Mouse (Mus musculus) liver, embryonic 11.5 days (tissue): ENCODE results near the gene Rbm38. TPM values are rescaled to one million over a fixed set of nuclear protein-coding genes. Genes with fewer than 3 reads are reported as not detected.

Experiments
- ATAC-seq: fragments of 200-750 bp; cut with Nextera tagmentation; replicated peaks from 2 replicates; pipeline ENCODE4 v1.8.0; 2017; ENCODE audit warnings: moderate number of reproducible peaks, mild to moderate bottlenecking, moderate TSS enrichment, moderate library complexity; ENCODE audit not compliant: low FRiP score
- DNase-seq: peaks from one replicate; pipeline ENCODE4 v3.0.0-alpha.2; 2017; ENCODE audit warnings: low spot score
- H3K27ac ChIP-seq: fragments of 300-500 bp; sonication (generic); 2 replicates; pipeline ENCODE4 v1.5.1; 2014; ENCODE audit warnings: mild to moderate bottlenecking, low read depth, low read length, control low read depth
- H3K27me3 ChIP-seq: fragments of 300-500 bp; sonication (generic); replicated peaks from 2 replicates; pipeline ENCODE4 v1.6.1; 2014; ENCODE audit warnings: low read length, mixed read lengths; ENCODE audit not compliant: control insufficient read depth, insufficient read depth
- H3K36me3 ChIP-seq: fragments of 300-500 bp; sonication (generic); 2 replicates; pipeline ENCODE4 v1.6.1; 2014; ENCODE audit warnings: mild to moderate bottlenecking, low read length, moderate library complexity, mixed read lengths; ENCODE audit not compliant: control insufficient read depth, insufficient read depth
- H3K4me1 ChIP-seq: fragments of 300-500 bp; sonication (generic); replicated peaks from 2 replicates; pipeline ENCODE4 v1.6.1; 2014; ENCODE audit warnings: low read length, mixed read lengths; ENCODE audit not compliant: control insufficient read depth, insufficient read depth
- H3K4me2 ChIP-seq: fragments of 300-500 bp; sonication (generic); 2 replicates; pipeline ENCODE4 v1.6.1; 2014; ENCODE audit warnings: mild to moderate bottlenecking, control low read depth, moderate library complexity
- H3K4me3 ChIP-seq: fragments of 300-500 bp; sonication (generic); 2 replicates; pipeline ENCODE4 v1.5.1; 2014; ENCODE audit warnings: low read depth, low read length, control low read depth
- H3K9ac ChIP-seq: fragments of 300-500 bp; sonication (generic); 2 replicates; pipeline ENCODE4 v1.6.1; 2014; ENCODE audit warnings: low read depth, low read length, control low read depth
- H3K9me3 ChIP-seq: fragments of 300-500 bp; sonication (generic); 2 replicates; pipeline ENCODE4 v1.6.1; 2016; ENCODE audit warnings: low read length, inconsistent platforms, mixed read lengths; ENCODE audit not compliant: control insufficient read depth
- WGBS: fragments of 180-500 bp; shearing (Covaris S2); extraction: QIAGEN DNeasy Blood & Tissue Kit; methylation state at CpG from one replicate; pipeline ENCODE4 v1.1.7; 2014; 5-methylcytosine and 5-hydroxymethylcytosine counted together
- polyA plus RNA-seq: library from polyadenylated mRNA; unstranded; fragments of >200 nt; fragmentation: Nextera tagmentation; extraction: Ambion mirVana; gene quantifications from 2 replicates; pipeline ENCODE4 v1.2.1, GENCODE M21; 2014

The Rbm38 gene
- polyA plus RNA-seq, 1 experiment from 2014 or later = 209 TPM

- Histone ChIP-seq H3K36me3 (peaks cover 26% of the 10 kb centered on the region), H3K9me3 (no peaks in the 10 kb centered on the region), H3K4me1 (peaks cover 4% of the 10 kb centered on the region), H3K4me3 (peak overlapping the region; percentile 92), H3K4me2 (peak overlapping the region; percentile 62), H3K9ac (peak overlapping the region; percentile 94), H3K27ac (peak overlapping the region; percentile 94; the same call in 1 of the 2 replicates), H3K27me3 (no peaks in the 10 kb centered on the region)
- WGBS = 19% methylated on average over 8 of the region's 8 CpGs
- DNase-seq (no peak), ATAC-seq (no peak)
These were observed 19.4 kb upstream of the Rbm38 start for GRCm38 (mm10) chr2:173000921-173001320.

GRCm38 (mm10) chr2:173003737-173004136 is 16.6 kb upstream of the Rbm38 start:
- H3K4me1 ChIP-seq = peaks cover 4% of the 10 kb centered on the region
- WGBS = 94% methylated on average over 8 of the region's 8 CpGs
- H3K4me2 ChIP-seq = no peak overlapping the region
- H3K9me3 ChIP-seq = no peaks in the 10 kb centered on the region
- H3K4me3 ChIP-seq = no peak overlapping the region
- no peaks in the 10 kb centered on the region for H3K27me3 ChIP-seq
- ATAC-seq = no peak
- no peak overlapping the region for H3K9ac ChIP-seq
- DNase-seq = no peak
- no peak overlapping the region for H3K27ac ChIP-seq
- peaks cover 48% of the 10 kb centered on the region for H3K36me3 ChIP-seq

DNA sequence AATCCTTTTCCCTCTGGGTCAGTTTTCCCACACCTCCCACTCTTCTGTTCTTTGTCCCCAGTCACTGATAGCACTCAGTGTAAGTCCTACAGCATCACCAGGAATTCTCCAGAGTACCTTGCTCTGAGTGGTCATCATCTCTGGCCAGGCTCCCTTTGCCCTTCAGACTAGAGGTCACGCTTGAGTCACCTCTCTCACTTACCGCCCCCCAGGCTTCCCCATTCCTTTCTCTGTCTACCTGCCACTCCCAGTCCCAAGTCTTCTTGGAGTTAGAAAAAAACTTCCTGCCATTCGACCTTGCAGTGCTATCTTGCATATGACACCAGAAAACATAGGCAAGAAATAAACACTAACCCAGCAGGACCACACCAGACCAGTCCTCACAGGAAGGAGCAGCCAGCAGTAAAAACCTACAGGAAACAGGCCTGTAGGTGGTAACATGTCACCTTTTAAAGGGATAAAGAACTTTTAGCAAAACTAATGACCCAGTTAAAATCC is 10.0 kb upstream of the Rbm38 start:
- DNase-seq = no peak
- H3K4me1 ChIP-seq = no peaks in the 10 kb centered on the region
- H3K4me2 ChIP-seq = no peak overlapping the region
- peaks cover 68% of the 10 kb centered on the region for H3K36me3 ChIP-seq
- no peaks in the 10 kb centered on the region for H3K9me3 ChIP-seq
- no peak overlapping the region for H3K4me3 ChIP-seq
- no peak overlapping the region for H3K9ac ChIP-seq
- 82% methylated on average over 3 of the region's 3 CpGs for WGBS
- ATAC-seq = no peak
- no peaks in the 10 kb centered on the region for H3K27me3 ChIP-seq
- no peak overlapping the region for H3K27ac ChIP-seq

GRCm38 (mm10) chr2:173011440-173011839 is 8.9 kb upstream of the Rbm38 start:
- WGBS = 94% methylated on average over 8 of the region's 8 CpGs
- no peaks in the 10 kb centered on the region for H3K27me3 ChIP-seq
- peaks cover 67% of the 10 kb centered on the region for H3K36me3 ChIP-seq
- no peak overlapping the region for H3K9ac ChIP-seq
- DNase-seq (no peak), ATAC-seq (no peak)
- H3K4me2 ChIP-seq = no peak overlapping the region
- no peak overlapping the region for H3K27ac ChIP-seq
- no peaks in the 10 kb centered on the region for H3K4me1 ChIP-seq
- no peaks in the 10 kb centered on the region for H3K9me3 ChIP-seq
- no peak overlapping the region for H3K4me3 ChIP-seq

DNA sequence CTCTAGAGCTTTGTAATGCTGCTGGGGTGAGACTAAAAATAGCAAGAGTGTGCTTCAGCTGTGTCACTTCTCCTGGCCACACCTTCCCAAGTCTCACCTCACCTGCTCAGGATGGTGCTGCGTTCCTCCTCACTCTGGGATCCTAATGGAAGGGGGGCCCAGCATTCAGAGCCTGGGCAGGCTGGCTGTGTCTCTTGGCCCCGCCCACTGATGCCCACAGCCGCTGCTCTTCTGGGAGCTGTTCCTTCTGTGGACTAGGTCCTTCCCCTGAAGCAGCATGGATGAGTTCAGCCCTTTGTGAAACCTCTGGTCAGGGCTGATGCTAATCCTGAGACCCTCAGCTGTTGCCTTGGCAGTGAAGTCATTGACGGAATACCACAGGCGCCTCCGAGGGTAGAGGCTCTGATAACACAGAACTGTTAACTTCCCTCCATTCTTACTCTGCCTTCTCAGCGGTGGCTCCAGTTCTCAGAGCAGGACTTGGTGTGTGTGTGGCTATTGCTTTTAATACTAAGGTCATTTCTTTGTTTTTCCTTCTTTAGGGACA is 5.5 kb upstream of the Rbm38 start:
- Histone ChIP-seq H3K9me3 (no peaks in the 10 kb centered on the region), H3K36me3 (peaks cover 37% of the 10 kb centered on the region), H3K4me2 (no peak overlapping the region), H3K27ac (no peak overlapping the region), H3K27me3 (no peaks in the 10 kb centered on the region; the same call in 1 of the 2 replicates), H3K4me3 (no peak overlapping the region), H3K4me1 (peaks cover 19% of the 10 kb centered on the region), H3K9ac (no peak overlapping the region)
- ATAC-seq = no peak
- DNase-seq = no peak
- WGBS = 61% methylated on average over 7 of the region's 7 CpGs

DNA sequence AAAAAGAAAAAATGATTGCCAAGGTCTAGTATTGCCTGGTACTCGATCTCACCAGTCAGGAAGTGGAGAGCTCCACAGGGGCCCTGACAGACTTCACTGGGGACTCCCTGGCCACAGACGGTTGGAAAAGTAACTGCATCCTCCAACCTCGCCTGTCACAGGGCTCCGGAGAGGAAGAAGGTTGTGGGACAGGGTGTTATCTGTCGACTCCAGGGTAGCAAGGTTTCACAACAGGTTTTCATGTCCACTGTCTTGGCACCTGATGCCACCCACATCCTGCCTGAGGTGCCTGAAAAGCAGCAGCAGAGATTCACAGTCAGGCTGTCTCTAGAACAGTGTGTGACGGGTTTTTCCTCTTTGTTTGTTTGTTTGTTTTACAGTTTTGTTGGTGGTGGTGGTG is 2.4 kb upstream of the Rbm38 start:
- ATAC-seq (no peak), DNase-seq (no peak)
- Histone ChIP-seq H3K9me3 (no peaks in the 10 kb centered on the region), H3K4me1 (peaks cover 29% of the 10 kb centered on the region), H3K4me3 (no peak overlapping the region), H3K27ac (no peak overlapping the region), H3K27me3 (no peaks in the 10 kb centered on the region; the same call in 1 of the 2 replicates), H3K9ac (no peak overlapping the region), H3K4me2 (no peak overlapping the region; the same call in 1 of the 2 replicates), H3K36me3 (peaks cover 14% of the 10 kb centered on the region; the same call in 1 of the 2 replicates)
- 27% methylated on average over 6 of the region's 6 CpGs for WGBS

DNA sequence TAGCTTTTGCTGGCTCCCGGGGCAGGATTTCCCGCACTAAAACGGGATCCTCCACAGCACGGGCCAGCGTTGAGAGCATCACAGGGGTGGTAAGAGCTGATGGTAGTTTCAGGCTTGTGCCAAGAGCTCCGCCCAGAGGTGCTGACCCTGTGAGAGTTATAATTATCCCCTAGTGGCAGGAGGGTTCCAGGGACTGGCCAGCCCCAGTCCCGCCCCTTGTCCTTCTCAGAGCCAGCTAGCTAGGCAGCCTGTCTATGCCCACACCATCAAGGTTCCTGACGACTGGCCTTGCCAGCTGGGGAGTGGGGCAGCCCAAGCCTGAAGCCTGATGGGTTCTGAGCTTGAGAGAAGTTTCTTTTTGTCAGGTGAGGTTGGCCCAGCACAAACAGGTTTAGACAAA is 1.7 kb upstream of the Rbm38 start:
- no peaks in the 10 kb centered on the region; the same call in 1 of the 2 replicates for H3K27me3 ChIP-seq
- H3K9ac ChIP-seq = 0 out of 2 replicates have a peak overlapping the region, but pooled peaks have one; percentile 67
- 0 out of 2 replicates have a peak overlapping the region, but pooled peaks have one; percentile 3 for H3K27ac ChIP-seq
- ATAC-seq (no peak), DNase-seq (no peak)
- peak overlapping the region; percentile 86 for H3K4me2 ChIP-seq
- H3K4me3 ChIP-seq = no peak overlapping the region
- no peaks in the 10 kb centered on the region for H3K9me3 ChIP-seq
- 11% methylated on average over 8 of the region's 8 CpGs for WGBS
- peaks cover 19% of the 10 kb centered on the region for H3K36me3 ChIP-seq
- H3K4me1 ChIP-seq = peaks cover 34% of the 10 kb centered on the region

GRCm38 (mm10) chr2:173019322-173019721 is 976 bp upstream of the Rbm38 start:
- Histone ChIP-seq H3K27ac (peak overlapping the region; percentile 46; the same call in 1 of the 2 replicates), H3K4me2 (peak overlapping the region; percentile 86), H3K4me1 (peaks cover 41% of the 10 kb centered on the region), H3K9ac (peak overlapping the region; percentile 67), H3K4me3 (peak overlapping the region; percentile 40), H3K36me3 (peaks cover 17% of the 10 kb centered on the region), H3K27me3 (no peaks in the 10 kb centered on the region; the same call in 1 of the 2 replicates), H3K9me3 (no peaks in the 10 kb centered on the region)
- 16% methylated on average over 9 of the region's 9 CpGs for WGBS
- DNase-seq = no peak
- ATAC-seq = no peak

DNA sequence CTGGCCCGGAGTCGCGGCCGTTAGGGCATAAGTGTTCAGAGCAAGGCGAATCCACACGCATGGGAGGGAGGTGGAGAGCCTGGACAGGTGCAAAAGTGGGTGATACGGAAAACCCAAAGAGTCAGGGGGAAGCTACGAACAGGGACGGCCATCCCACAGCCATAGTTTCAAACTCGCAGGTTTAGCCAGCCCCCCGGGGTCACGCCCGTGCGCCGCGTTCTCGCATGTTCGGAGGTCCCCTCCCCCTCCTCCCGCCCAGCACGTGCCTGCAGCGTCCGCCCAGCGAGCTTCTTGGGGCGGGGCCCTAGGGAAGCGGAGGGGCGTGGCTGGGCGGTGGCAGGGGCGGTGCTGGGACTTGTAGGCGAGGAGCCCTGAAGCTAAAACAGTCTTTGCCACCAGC is 508 bp upstream of the Rbm38 start:
- Histone ChIP-seq H3K36me3 (peaks cover 20% of the 10 kb centered on the region), H3K27me3 (no peaks in the 10 kb centered on the region; the same call in 1 of the 2 replicates), H3K4me3 (peak overlapping the region; percentile 40), H3K4me1 (peaks cover 46% of the 10 kb centered on the region), H3K27ac (peak overlapping the region; percentile 46; the same call in 1 of the 2 replicates), H3K4me2 (peak overlapping the region; percentile 86), H3K9me3 (no peaks in the 10 kb centered on the region), H3K9ac (peak overlapping the region; percentile 67)
- 1% methylated on average over 19 of the region's 29 CpGs for WGBS
- DNase-seq = peak; percentile 89
- ATAC-seq = peak; percentile 77
